22 mouse cellular contexts compared by ENCODE assay signal in the genomic region with DNA sequence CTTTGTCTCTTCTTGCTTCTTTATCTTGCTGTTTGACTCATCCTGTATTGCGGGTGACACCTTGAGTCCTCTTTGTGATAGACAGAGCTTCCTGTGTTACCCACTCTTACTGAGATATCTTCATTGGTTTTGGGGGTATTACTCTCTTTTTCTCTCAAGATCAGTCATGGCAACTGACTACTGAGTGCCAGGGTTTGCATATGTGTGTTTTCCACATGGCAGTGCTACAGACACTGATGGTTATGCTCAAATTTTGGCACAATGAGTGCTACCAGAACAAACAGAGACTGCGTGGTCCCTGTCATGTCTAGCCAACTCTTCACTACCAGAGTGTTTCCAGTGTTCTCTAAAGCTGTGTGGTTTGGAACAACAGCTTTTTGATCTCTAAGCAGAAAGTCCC.
A peak's percentile ranks its signal among the peaks of the same experiment; 100 is the strongest.
DNase-seq lines count a peak whose midpoint lies in the region; ATAC-seq and TF ChIP-seq lines count a peak whose summit lies in the region.
"Had no signal": no experiment of that assay in that cellular context is flagged by ENCODE, and none has a peak within 500 bp of the region (broad histone marks: within the 10 kb centered on the region; RNA-seq: fewer than 3 reads in every experiment).

No protein-coding gene starts in this region.

- H3K27ac ChIP-seq in spleen, adult 2 months (ENCODE audit: insufficient read depth, low read length), result peak overlapping the region; percentile 80
- H3K27ac ChIP-seq: embryonic facial prominence, embryonic 10.5 days; heart, embryonic 15.5 days had no signal

- H3K4me1 ChIP-seq in spleen, adult 2 months (ENCODE audit: control insufficient read depth, insufficient read depth, insufficient read length), result peaks cover 3% of the 10 kb centered on the region; the same call in 1 of the 2 replicates
- H3K4me1 ChIP-seq: embryonic facial prominence, embryonic 10.5 days; heart, embryonic 15.5 days had no signal

- ATAC-seq in megakaryocyte, adult 5-6 weeks (ENCODE audit: poor library complexity, severe bottlenecking), result peak; percentile 69
- ATAC-seq: hindbrain, embryonic 16.5 days; midbrain, embryonic 16.5 days had no signal

- peak in 1 of 2 experiments; percentile 35 for DNase-seq in spleen, adult 2 months (ENCODE audit: low read depth in 1 of 2, low spot score in 2 of 2)
- DNase-seq in spleen, postnatal 10 days (ENCODE audit: low spot score in 2 of 2), result no peak
- peak; percentile 26 for DNase-seq in MEL-GATA-1-ER (ENCODE audit: extremely low read depth, low read depth)
- no peak for DNase-seq in heart, postnatal 4 days
- DNase-seq in right cerebral cortex, postnatal 36 days (ENCODE audit: low spot score in 2 of 2), result no peak
- DNase-seq in gastrocnemius, postnatal 4 days (ENCODE audit: low spot score in 2 of 2), result no peak
- DNase-seq: adrenal gland, adult 2 months; cerebellum, adult 8-10 months; heart, adult 11 months; kidney, adult 11 months; left cerebral cortex, postnatal 4 days; liver; lung, adult 18-20 months; lung, postnatal 36 days; right cerebral cortex, adult 18-20 months; thymus, postnatal 14 days had no signal

- 64% methylated on average over 2 of the region's 2 CpGs for WGBS in spleen, adult 2 months

- TF ChIP-seq CTCF in spleen, adult 2 months (IDR thresholded peaks at IDR 0.05; ENCODE audit: extremely low read depth, insufficient read depth, insufficient read length, insufficient replicate concordance), result no peak

- no peak for TF ChIP-seq POLR2A in spleen, adult 2 months (IDR thresholded peaks at IDR 0.05; ENCODE audit: low read depth, low read length)

- H3K4me3 ChIP-seq in spleen, adult 2 months (ENCODE audit: extremely low read depth, insufficient read depth, insufficient read length), result no peak overlapping the region
- H3K4me3 ChIP-seq: embryonic facial prominence, embryonic 10.5 days; heart, embryonic 15.5 days had no signal

- no peaks in the 10 kb centered on the region for H3K36me3 ChIP-seq in spleen, adult 2 months (ENCODE audit: control insufficient read depth, insufficient read depth, low read length)
- H3K36me3 ChIP-seq: embryonic facial prominence, embryonic 10.5 days; heart, embryonic 15.5 days had no signal

- H3K27me3 ChIP-seq in spleen, adult 2 months (ENCODE audit: control insufficient read depth, insufficient read depth, low read length), result no peaks in the 10 kb centered on the region
- H3K27me3 ChIP-seq: CH12.LX; heart, embryonic 15.5 days had no signal
